Mouse (Mus musculus): ENCODE measurements around the gene Klk1b24. TPM values are rescaled to one million over a fixed set of nuclear protein-coding genes. Genes with fewer than 3 reads are reported as not detected.
"Not testable (repeated sequence)": the region's sequence is repeated elsewhere in the genome, so short reads cannot be mapped to it uniquely, and the experiment has no call there.

Klk1b24 gene
- polyA plus RNA-seq, 1 experiment from 2014 or later, result not detected

DNA sequence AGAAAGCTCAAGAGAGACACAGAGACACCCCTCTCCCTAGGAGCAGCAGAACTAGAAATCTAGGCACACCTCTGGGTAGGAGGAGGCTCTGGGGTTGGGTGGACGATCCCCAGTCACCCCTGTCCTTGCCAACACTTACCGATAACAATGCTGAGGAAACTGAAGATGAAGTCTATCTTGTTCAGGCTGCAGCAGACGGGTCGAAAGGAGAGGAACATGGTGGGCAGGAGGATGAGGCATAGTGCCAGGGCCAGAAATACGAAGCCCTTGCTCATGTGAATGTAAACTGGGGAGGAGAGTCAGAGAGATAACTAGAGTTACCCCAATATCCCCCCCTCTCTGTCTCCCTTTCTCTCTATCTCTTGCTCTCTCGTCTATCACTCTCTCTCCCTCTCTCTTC is 34.3 kb downstream of the Klk1b24 start:
- not testable (repeated sequence) for ATAC-seq (replicated peaks; ENCODE audit: insufficient number of reproducible peaks, low FRiP score, low TSS enrichment)

DNA sequence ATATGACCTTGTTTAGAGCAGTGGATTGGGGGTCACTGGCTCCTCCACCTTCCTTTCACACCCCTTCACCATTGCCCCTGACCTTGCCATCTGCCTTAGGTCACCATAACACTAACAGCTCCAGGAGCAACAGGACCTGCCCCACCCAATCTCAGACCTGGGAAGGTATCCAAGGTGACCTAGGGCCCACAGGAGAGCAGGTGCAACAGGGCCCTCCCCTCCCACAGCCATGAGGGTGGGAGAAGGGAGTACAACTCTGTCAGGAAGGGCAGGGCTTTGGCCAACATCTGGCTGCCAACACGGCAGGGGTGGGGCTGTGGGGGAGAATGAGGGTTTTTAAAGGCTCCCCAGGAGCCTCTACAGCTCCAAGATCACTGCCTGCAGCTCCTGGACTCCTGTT is 37.0 kb downstream of the Klk1b24 start, which contains the start of gene Klk1:
Gene Klk1, plus strand, starts transcription at position 285 of the 400 bp plus-strand sequence.
- Histone ChIP-seq H3K27ac (ENCODE audit: low read depth, low read length) (no peak within 1 kb of the TSS), H3K36me3 (ENCODE audit: control insufficient read depth, insufficient read depth, low read length) (no peaks in the 10 kb centered on the region), H3K4me2 (no peak within 1 kb of the TSS), H3K9ac (ENCODE audit: low read depth, low read length) (no peak within 1 kb of the TSS), H3K4me3 (ENCODE audit: low read depth, low read length) (no peak within 1 kb of the TSS), H3K9me3 (replicated peaks; ENCODE audit: control insufficient read depth, low read length) (no peaks in the 10 kb centered on the region), H3K27me3 (ENCODE audit: control insufficient read depth, insufficient read depth, low read length) (no peaks in the 10 kb centered on the region), H3K4me1 (ENCODE audit: control insufficient read depth, insufficient read depth, low read length) (no peaks in the 10 kb centered on the region)
- ATAC-seq (replicated peaks; ENCODE audit: insufficient number of reproducible peaks, low FRiP score, low TSS enrichment), result no peak
- 22% methylated on average over 1 of the region's 1 CpGs for whole genome bisulfite sequencing (ENCODE audit: insufficient replicate concordance)

More for the DNA sequence above, 34.3 kb downstream of the Klk1b24 start:
- not testable (repeated sequence) for H3K36me3 ChIP-seq (ENCODE audit: control insufficient read depth, insufficient read depth, low read length); H3K9ac ChIP-seq (ENCODE audit: low read depth, low read length); H3K27ac ChIP-seq (ENCODE audit: low read depth, low read length); H3K9me3 ChIP-seq (replicated peaks; ENCODE audit: control insufficient read depth, low read length); H3K4me2 ChIP-seq; H3K4me1 ChIP-seq (ENCODE audit: control insufficient read depth, insufficient read depth, low read length); H3K27me3 ChIP-seq (ENCODE audit: control insufficient read depth, insufficient read depth, low read length); H3K4me3 ChIP-seq (ENCODE audit: low read depth, low read length)
- 64% methylated on average over 6 of the region's 6 CpGs for WGBS (ENCODE audit: insufficient replicate concordance)

GRCm38 (mm10) chr7:44235909-44236308 is 47.9 kb downstream of the Klk1b24 start, which contains the start of gene Gm36864:
Gm36864 (plus strand) TSS chr7:44236177.
- H3K4me1 ChIP-seq (ENCODE audit: control insufficient read depth, insufficient read depth, low read length), result no peaks in the 10 kb centered on the region
- ATAC-seq (replicated peaks; ENCODE audit: insufficient number of reproducible peaks, low FRiP score, low TSS enrichment), result no peak
- H3K9me3 ChIP-seq (replicated peaks; ENCODE audit: control insufficient read depth, low read length), result no peaks in the 10 kb centered on the region
- H3K4me3 ChIP-seq (ENCODE audit: low read depth, low read length), result no peak within 1 kb of the TSS
- H3K27ac ChIP-seq (ENCODE audit: low read depth, low read length), result no peak within 1 kb of the TSS
- no peak within 1 kb of the TSS for H3K9ac ChIP-seq (ENCODE audit: low read depth, low read length)
- no peaks in the 10 kb centered on the region for H3K27me3 ChIP-seq (ENCODE audit: control insufficient read depth, insufficient read depth, low read length)
- 64% methylated on average over 3 of the region's 3 CpGs for WGBS (ENCODE audit: insufficient replicate concordance)
- H3K4me2 ChIP-seq, result no peak within 1 kb of the TSS
- H3K36me3 ChIP-seq (ENCODE audit: control insufficient read depth, insufficient read depth, low read length), result no peaks in the 10 kb centered on the region

DNA sequence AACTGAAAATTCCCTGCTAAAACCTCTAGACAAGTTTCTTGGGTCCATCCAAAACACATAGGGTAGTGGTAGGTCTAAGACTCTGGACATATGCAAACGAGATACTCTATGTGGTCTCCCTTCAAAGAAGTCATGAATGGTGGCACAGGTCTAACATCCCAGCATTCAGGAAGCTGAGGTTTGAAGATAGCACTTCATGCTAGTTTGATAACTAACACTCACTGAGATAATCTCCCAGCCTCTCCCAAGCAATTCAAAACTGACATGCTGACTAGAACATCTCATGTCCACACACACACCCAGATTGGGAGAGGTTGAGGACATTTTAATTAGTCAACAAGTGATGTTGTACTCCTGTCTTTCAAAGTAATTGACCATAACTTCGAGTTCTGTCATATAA is 51.9 kb downstream of the Klk1b24 start:
- ATAC-seq (replicated peaks; ENCODE audit: insufficient number of reproducible peaks, low FRiP score, low TSS enrichment), result no peak
- Histone ChIP-seq H3K36me3 (ENCODE audit: control insufficient read depth, insufficient read depth, low read length) (no peaks in the 10 kb centered on the region), H3K4me1 (ENCODE audit: control insufficient read depth, insufficient read depth, low read length) (no peaks in the 10 kb centered on the region), H3K4me2 (no peak overlapping the region), H3K9me3 (replicated peaks; ENCODE audit: control insufficient read depth, low read length) (no peaks in the 10 kb centered on the region), H3K27me3 (ENCODE audit: control insufficient read depth, insufficient read depth, low read length) (no peaks in the 10 kb centered on the region), H3K9ac (ENCODE audit: low read depth, low read length) (no peak overlapping the region), H3K27ac (ENCODE audit: low read depth, low read length) (no peak overlapping the region), H3K4me3 (ENCODE audit: low read depth, low read length) (no peak overlapping the region)
- WGBS (ENCODE audit: insufficient replicate concordance), result 55% methylated on average over 2 of the region's 2 CpGs

GRCm38 (mm10) chr7:44240712-44241111 is 52.7 kb downstream of the Klk1b24 start:
- no peak for ATAC-seq (replicated peaks; ENCODE audit: insufficient number of reproducible peaks, low FRiP score, low TSS enrichment)
- H3K9ac ChIP-seq (ENCODE audit: low read depth, low read length), result no peak overlapping the region
- 62% methylated on average over 1 of the region's 1 CpGs for WGBS (ENCODE audit: insufficient replicate concordance)

DNA sequence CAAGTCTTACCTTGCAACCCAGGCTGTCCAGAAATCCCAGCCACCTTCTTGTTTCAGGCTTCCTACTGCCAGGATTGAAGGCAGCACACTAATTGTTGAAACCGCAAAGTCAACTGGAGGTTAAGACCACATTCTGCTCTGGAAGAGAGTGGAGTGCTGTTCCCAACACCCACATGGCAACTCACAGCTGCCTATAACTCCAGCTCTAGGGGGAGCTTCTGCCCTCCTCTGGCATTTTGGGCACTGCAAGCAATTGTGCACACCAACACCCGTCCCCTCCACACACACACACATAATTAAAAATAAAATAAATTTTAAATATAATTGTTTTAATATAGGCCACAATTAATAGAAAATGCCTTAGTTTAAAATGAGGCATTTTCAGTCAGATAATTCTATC is 53.1 kb downstream of the Klk1b24 start:
- ATAC-seq (replicated peaks; ENCODE audit: insufficient number of reproducible peaks, low FRiP score, low TSS enrichment), result no peak
- Histone ChIP-seq H3K4me3 (ENCODE audit: low read depth, low read length) (no peak overlapping the region), H3K27ac (ENCODE audit: low read depth, low read length) (no peak overlapping the region), H3K4me1 (ENCODE audit: control insufficient read depth, insufficient read depth, low read length) (peaks cover 6% of the 10 kb centered on the region; the same call in 1 of the 2 replicates), H3K27me3 (ENCODE audit: control insufficient read depth, insufficient read depth, low read length) (no peaks in the 10 kb centered on the region), H3K4me2 (no peak overlapping the region), H3K9ac (ENCODE audit: low read depth, low read length) (no peak overlapping the region), H3K9me3 (replicated peaks; ENCODE audit: control insufficient read depth, low read length) (no peaks in the 10 kb centered on the region), H3K36me3 (ENCODE audit: control insufficient read depth, insufficient read depth, low read length) (no peaks in the 10 kb centered on the region)
- 63% methylated on average over 2 of the region's 2 CpGs for WGBS (ENCODE audit: insufficient replicate concordance)

More at GRCm38 (mm10) chr7:44240712-44241111, 52.7 kb downstream of the Klk1b24 start:
- Histone ChIP-seq H3K27ac (ENCODE audit: low read depth, low read length) (no peak overlapping the region), H3K36me3 (ENCODE audit: control insufficient read depth, insufficient read depth, low read length) (no peaks in the 10 kb centered on the region), H3K27me3 (ENCODE audit: control insufficient read depth, insufficient read depth, low read length) (no peaks in the 10 kb centered on the region), H3K4me2 (no peak overlapping the region), H3K4me1 (ENCODE audit: control insufficient read depth, insufficient read depth, low read length) (peaks cover 6% of the 10 kb centered on the region; the same call in 1 of the 2 replicates), H3K4me3 (ENCODE audit: low read depth, low read length) (no peak overlapping the region), H3K9me3 (replicated peaks; ENCODE audit: control insufficient read depth, low read length) (no peaks in the 10 kb centered on the region)

Other genes starting within 250 kb of the Klk1b24 start
- not detected in 2 replicates for gene Klk1b8, start 237.6 kb upstream of the Klk1b24 start, polyA plus RNA-seq (2014; fragmentation: Nextera tagmentation; extraction: Ambion mirVana)
- gene Klk1b1, start 221.5 kb upstream of the Klk1b24 start, polyA plus RNA-seq (2014; fragmentation: Nextera tagmentation; extraction: Ambion mirVana), result not detected in 2 replicates
- gene Klk1b9, start 212.2 kb upstream of the Klk1b24 start, polyA plus RNA-seq (2014; fragmentation: Nextera tagmentation; extraction: Ambion mirVana), result not detected in 2 replicates
- gene Klk1b11, start 192.4 kb upstream of the Klk1b24 start, polyA plus RNA-seq (2014; fragmentation: Nextera tagmentation; extraction: Ambion mirVana), result not detected in 2 replicates
- gene Klk1b26, start 176.1 kb upstream of the Klk1b24 start, polyA plus RNA-seq (2014; fragmentation: Nextera tagmentation; extraction: Ambion mirVana), result not detected in 2 replicates
- gene Klk1b27, start 135.9 kb upstream of the Klk1b24 start, polyA plus RNA-seq (2014; fragmentation: Nextera tagmentation; extraction: Ambion mirVana), result not detected in 2 replicates
- gene Klk1b21, start 85.9 kb upstream of the Klk1b24 start, polyA plus RNA-seq (2014; fragmentation: Nextera tagmentation; extraction: Ambion mirVana), result not detected in 2 replicates
- not detected in 2 replicates for gene Klk1b22, start 75.6 kb upstream of the Klk1b24 start, polyA plus RNA-seq (2014; fragmentation: Nextera tagmentation; extraction: Ambion mirVana)
- gene Klk1b16, start 51.5 kb upstream of the Klk1b24 start, polyA plus RNA-seq (2014; fragmentation: Nextera tagmentation; extraction: Ambion mirVana), result not detected in 2 replicates
- gene Klk1b3, start 10.0 kb downstream of the Klk1b24 start, polyA plus RNA-seq (2014; fragmentation: Nextera tagmentation; extraction: Ambion mirVana), result not detected in 2 replicates
- gene Klk1b4, start 19.2 kb downstream of the Klk1b24 start, polyA plus RNA-seq (2014; fragmentation: Nextera tagmentation; extraction: Ambion mirVana), result not detected in 2 replicates
- gene Klk1b5, start 27.7 kb downstream of the Klk1b24 start, polyA plus RNA-seq (2014; fragmentation: Nextera tagmentation; extraction: Ambion mirVana), result not detected in 2 replicates
- gene Klk1, start 37.1 kb downstream of the Klk1b24 start, polyA plus RNA-seq (2014; fragmentation: Nextera tagmentation; extraction: Ambion mirVana), result not detected in 2 replicates
- not detected in 2 replicates for gene Gm36864, start 47.9 kb downstream of the Klk1b24 start, polyA plus RNA-seq (2014; fragmentation: Nextera tagmentation; extraction: Ambion mirVana)
- gene 1700028J19Rik, start 58.5 kb downstream of the Klk1b24 start, polyA plus RNA-seq (2014; fragmentation: Nextera tagmentation; extraction: Ambion mirVana), result 0.68 and 1.7 TPM in 2 replicates
- 61.5 and 76.0 TPM in 2 replicates for gene 2410002F23Rik, start 58.5 kb downstream of the Klk1b24 start, polyA plus RNA-seq (2014; fragmentation: Nextera tagmentation; extraction: Ambion mirVana)
- not detected in 2 replicates for gene Acp4, start 69.1 kb downstream of the Klk1b24 start, polyA plus RNA-seq (2014; fragmentation: Nextera tagmentation; extraction: Ambion mirVana)
- gene Gm15517, start 73.2 kb downstream of the Klk1b24 start, polyA plus RNA-seq (2014; fragmentation: Nextera tagmentation; extraction: Ambion mirVana), result not detected in 2 replicates
- gene Clec11a, start 118.7 kb downstream of the Klk1b24 start, polyA plus RNA-seq (2014; fragmentation: Nextera tagmentation; extraction: Ambion mirVana), result 0.65 and 0.84 TPM in 2 replicates
- gene Shank1, start 122.0 kb downstream of the Klk1b24 start, polyA plus RNA-seq (2014; fragmentation: Nextera tagmentation; extraction: Ambion mirVana), result 1.1 and 1.3 TPM in 2 replicates
- 0.32 and 0.59 TPM in 2 replicates for gene Syt3, start 195.9 kb downstream of the Klk1b24 start, polyA plus RNA-seq (2014; fragmentation: Nextera tagmentation; extraction: Ambion mirVana)
- gene 1700008O03Rik, start 197.6 kb downstream of the Klk1b24 start, polyA plus RNA-seq (2014; fragmentation: Nextera tagmentation; extraction: Ambion mirVana), result 0.65 and 1.0 TPM in 2 replicates
- gene Lrrc4b, start 240.8 kb downstream of the Klk1b24 start, polyA plus RNA-seq (2014; fragmentation: Nextera tagmentation; extraction: Ambion mirVana), result 2.4 and 3.5 TPM in 2 replicates